Mouse (Mus musculus) spleen, adult 10 weeks (tissue): ENCODE results near the gene Tmprss7. TPM values are rescaled to one million over a fixed set of nuclear protein-coding genes. Genes with fewer than 3 reads are reported as not detected.

Experiments used
- polyA plus RNA-seq: library from polyadenylated mRNA; stranded (reverse); fragments of 350-450 nt; fragmentation: Illumina TruSeq; extraction: RNeasy Lipid Tissue Mini Kit (QIAGEN cat#74804); gene quantifications from one replicate; pipeline ENCODE4 v1.2.3, GENCODE M21; 2015; ENCODE audit warnings: low replicate concordance; ENCODE audit not compliant: insufficient read depth

Gene Tmprss7
- not detected for polyA plus RNA-seq

DNA sequence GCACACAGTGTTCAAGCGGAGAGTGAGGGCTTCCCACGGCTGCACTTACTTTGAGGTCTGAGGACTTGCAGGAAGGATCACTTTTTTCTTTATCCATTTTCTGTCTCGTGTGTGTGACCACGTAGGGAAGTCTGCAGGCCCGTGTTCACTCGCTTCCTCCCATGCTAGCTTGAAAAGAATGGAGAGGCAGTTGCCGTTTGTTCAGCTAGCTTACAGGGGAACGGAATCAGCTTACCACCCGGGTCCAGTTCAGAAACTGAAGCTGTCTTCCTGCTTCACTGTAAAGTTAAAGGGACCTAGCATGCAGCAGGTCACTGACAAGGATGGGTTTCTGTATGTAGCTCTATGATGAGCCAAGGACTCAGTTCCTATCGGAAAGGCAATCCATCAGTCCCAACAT, at the start of gene Tmprss7:
Tmprss7 (minus strand) TSS at position 101 of the 400 bp plus-strand sequence.

DNA sequence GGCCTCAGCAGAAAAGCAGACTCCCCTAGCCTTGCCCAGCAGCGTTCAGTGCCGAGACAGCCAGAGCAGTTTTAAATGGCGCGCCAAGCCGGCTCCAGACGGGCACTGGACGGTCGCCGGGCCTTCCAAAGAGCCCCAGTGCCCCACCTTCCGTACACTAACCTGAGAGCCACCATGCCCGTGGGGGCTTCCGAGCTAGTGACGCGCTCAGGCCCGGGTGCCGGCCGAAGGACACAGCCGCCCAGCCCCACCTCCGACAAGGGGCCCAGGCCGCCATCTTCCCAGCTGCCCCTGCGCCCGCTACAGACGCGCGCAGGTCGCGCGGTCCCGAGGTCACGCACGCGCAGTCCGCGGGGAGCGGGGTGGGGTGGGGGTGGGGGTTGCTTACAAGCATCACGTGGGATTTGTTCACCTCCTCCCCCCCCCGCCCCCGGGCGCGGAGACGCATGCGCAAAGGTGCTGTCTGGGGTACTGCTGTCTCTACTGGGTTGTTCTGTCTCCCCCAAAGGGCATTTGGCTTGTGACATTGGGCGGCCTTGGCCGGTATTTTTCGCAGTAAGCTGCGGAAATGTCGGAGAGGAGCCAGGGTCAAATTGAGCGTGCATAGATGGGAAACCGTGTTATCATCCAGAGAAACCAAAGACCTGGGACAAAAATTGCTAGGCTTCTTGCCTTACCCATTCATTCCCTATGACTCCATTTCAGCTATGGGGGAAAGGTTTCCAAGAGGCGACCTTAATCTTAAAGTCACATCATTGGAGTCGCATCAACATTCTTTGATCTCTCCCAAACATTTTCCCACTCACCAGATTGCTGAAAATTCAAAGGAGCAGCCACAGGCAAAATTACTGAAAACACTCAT, 49.4 kb upstream of the Tmprss7 start, which contains the start of gene Abhd10:
Abhd10 (minus strand) TSS at position 341 of the 862 bp plus-strand sequence.

DNA sequence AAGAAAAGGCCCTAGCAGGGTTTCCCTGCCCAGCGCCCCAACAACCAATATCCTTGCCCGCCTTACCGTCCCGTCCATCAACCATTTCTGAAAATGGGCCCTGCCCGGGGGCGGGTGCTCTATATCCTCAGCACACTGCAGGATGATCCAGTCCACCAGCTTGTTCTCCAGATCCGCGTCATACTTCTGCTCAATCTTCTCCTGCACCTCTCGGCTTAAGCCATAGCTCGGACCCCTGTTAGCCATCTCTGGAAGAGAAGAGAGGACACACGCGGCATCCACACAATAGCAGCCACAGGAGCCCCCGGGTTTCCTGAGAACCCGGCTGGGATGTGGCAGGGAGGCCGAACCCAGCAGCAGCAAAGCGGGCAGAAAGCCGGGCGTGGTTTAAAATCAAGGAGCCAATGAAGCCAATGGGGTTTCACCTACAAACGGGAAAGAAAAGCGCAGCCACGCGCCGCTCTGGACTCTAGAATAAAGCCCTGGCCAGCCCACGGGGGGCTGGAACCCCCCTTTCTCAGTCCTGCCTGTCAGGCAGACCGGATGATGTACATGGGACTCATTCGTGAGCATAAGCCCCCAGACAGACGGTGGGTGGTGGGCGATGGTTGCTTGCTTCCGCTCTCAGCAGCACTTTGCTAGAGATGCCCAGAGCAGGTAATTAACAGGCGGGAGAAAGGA, 30.7 kb upstream of the Tmprss7 start, which contains the start of gene Tagln3:
Tagln3 (minus strand) TSS at position 548 of the 681 bp plus-strand sequence.

DNA sequence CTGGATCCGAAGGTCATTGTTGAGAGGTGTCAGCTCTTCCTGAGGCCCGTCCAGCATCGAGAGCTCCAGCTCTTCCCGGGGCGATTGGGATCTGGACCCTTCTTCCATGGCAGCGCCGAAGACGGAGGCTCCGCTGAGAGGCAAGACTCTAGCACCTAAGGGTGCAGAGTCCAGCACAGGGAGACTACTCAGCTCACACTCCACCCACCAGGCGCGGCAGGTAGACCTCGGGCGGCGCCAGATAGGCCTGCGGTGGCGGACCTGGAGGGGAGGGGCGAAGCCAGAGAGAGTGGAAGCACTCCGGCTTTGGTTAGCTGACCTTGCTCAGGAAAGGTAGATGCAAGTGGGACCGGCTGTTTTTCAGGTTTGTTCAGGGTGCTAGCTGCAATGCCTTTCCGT, 39.5 kb downstream of the Tmprss7 start, which contains the start of gene BC016579:
BC016579 (minus strand) TSS at position 135 of the 399 bp plus-strand sequence.

DNA sequence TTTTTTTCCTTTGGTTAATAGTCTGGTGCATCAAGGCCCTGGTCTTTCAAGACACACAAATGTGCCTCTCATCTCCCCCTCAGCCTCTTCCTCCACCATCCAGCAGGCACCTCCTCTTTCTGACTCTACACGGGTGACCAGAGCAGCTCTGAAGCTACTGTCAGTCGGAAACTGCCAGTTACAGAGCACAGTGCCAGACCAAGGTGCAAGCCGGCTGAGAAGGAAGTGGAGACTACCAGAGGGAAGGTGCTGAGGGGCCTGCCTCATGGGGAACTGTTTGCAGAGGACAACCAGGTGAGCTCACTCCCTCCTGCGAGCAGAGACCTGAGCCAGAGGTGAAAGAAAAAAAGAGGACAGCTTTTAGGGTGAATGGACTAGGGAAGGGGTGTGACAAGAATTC, 83.2 kb downstream of the Tmprss7 start, which contains the start of gene Gcsam:
Gcsam (plus strand) TSS at position 114 of the 400 bp plus-strand sequence.

Other genes with a start within 250 kb of the Tmprss7 start
- gene Gm609, start 200.7 kb downstream of the Tmprss7 start, polyA plus RNA-seq: not detected
- gene Gm17783, start 161.6 kb downstream of the Tmprss7 start, polyA plus RNA-seq: not detected
- gene Slc9c1, start 158.3 kb downstream of the Tmprss7 start, polyA plus RNA-seq: not detected
- gene Gcsam, start 83.3 kb downstream of the Tmprss7 start, polyA plus RNA-seq: 18.6 TPM
- 0.14 TPM for gene BC016579, start 39.6 kb downstream of the Tmprss7 start, polyA plus RNA-seq
- 0.58 TPM for gene Tagln3, start 30.9 kb upstream of the Tmprss7 start, polyA plus RNA-seq
- gene Abhd10, start 49.3 kb upstream of the Tmprss7 start, polyA plus RNA-seq: 14.8 TPM